Mouse (Mus musculus) testis, adult 2 months (tissue): Measurements from ENCODE around the gene Hmmr. TPM values are rescaled to one million over a fixed set of nuclear protein-coding genes. Genes with fewer than 3 reads are reported as not detected.
A peak's percentile ranks its signal among the peaks of the same experiment; 100 is the strongest.
"Not testable (repeated sequence)": the region's sequence is repeated elsewhere in the genome, so short reads cannot be mapped to it uniquely, and the experiment has no call there.

ENCODE experiments used
- H3K27ac ChIP-seq: fragments of 200-500 bp; 2 replicates; pipeline ENCODE4 v1.5.1; 2012; ENCODE audit warnings: low read depth, low read length; ENCODE audit not compliant: control insufficient read depth, insufficient read depth
- H3K27me3 ChIP-seq: fragments of 200-500 bp; 2 replicates; pipeline ENCODE4 v1.6.1; 2012; ENCODE audit warnings: mild to moderate bottlenecking, low read length, moderate library complexity; ENCODE audit not compliant: control insufficient read depth, insufficient read depth
- H3K36me3 ChIP-seq: fragments of 200-500 bp; 2 replicates; pipeline ENCODE4 v1.6.1; 2012; ENCODE audit warnings: mild to moderate bottlenecking, low read length; ENCODE audit not compliant: control insufficient read depth, insufficient read depth
- H3K4me1 ChIP-seq: fragments of 200-500 bp; 2 replicates; pipeline ENCODE4 v1.6.1; 2012; ENCODE audit warnings: low read length; ENCODE audit not compliant: control insufficient read depth, insufficient read depth
- H3K4me3 ChIP-seq: fragments of 200-500 bp; 2 replicates; pipeline ENCODE4 v1.5.1; 2012; ENCODE audit warnings: low read depth, mild to moderate bottlenecking, low read length, moderate library complexity, mixed read lengths; ENCODE audit not compliant: control insufficient read depth
- CTCF ChIP-seq: fragments of 200-500 bp; IDR thresholded peaks from 2 replicates; pipeline ENCODE4 v1.5.1; 2012; ENCODE audit warnings: low read depth, mild to moderate bottlenecking, inconsistent platforms, low read length, moderate library complexity; ENCODE audit not compliant: control insufficient read depth, insufficient read depth, insufficient replicate concordance
- POLR2A ChIP-seq: fragments of 200-500 bp; IDR thresholded peaks from 2 replicates; pipeline ENCODE4 v1.6.1; 2012; ENCODE audit warnings: low read depth, mild to moderate bottlenecking, inconsistent platforms, low read length, moderate library complexity; ENCODE audit not compliant: control insufficient read depth
- polyA plus RNA-seq: library from polyadenylated mRNA; depleted of rRNA; stranded (reverse); fragments of >200 nt; gene quantifications from 2 replicates; pipeline ENCODE4 v1.2.3, GENCODE M21; 2012

Gene Hmmr
- polyA plus RNA-seq, 1 experiment = 6.8 TPM

- Histone ChIP-seq H3K27me3 (no peaks in the 10 kb centered on the region), H3K4me1 (peaks cover 4% of the 10 kb centered on the region), H3K36me3 (no peaks in the 10 kb centered on the region), H3K27ac (no peak overlapping the region), H3K4me3 (no peak overlapping the region)
- TF ChIP-seq CTCF = no peak
- no peak for TF ChIP-seq POLR2A
Measured at GRCm38 (mm10) chr11:40737369-40737768, 4.1 kb upstream of the Hmmr start.

- H3K36me3 ChIP-seq = no peaks in the 10 kb centered on the region
- peak overlapping the region; percentile 83 for H3K27ac ChIP-seq
Measured at GRCm38 (mm10) chr11:40734251-40734752, 1.1 kb upstream of the Hmmr start.

GRCm38 (mm10) chr11:40732997-40733338 lies 254 bp downstream of the Hmmr start:
- Histone ChIP-seq H3K4me3 (peak overlapping the region; percentile 98), H3K36me3 (no peaks in the 10 kb centered on the region), H3K4me1 (peaks cover 4% of the 10 kb centered on the region), H3K27ac (peak overlapping the region; percentile 82), H3K27me3 (no peaks in the 10 kb centered on the region)
- TF ChIP-seq CTCF (no peak), POLR2A (no peak)

More at GRCm38 (mm10) chr11:40734251-40734752, 1.1 kb upstream of the Hmmr start:
- Histone ChIP-seq H3K4me3 (peak overlapping the region; percentile 98), H3K27me3 (no peaks in the 10 kb centered on the region), H3K4me1 (peaks cover 4% of the 10 kb centered on the region)
- TF ChIP-seq CTCF (no peak), POLR2A (no peak)

GRCm38 (mm10) chr11:40718324-40718723 lies 14.9 kb downstream of the Hmmr start:
- TF ChIP-seq POLR2A (no peak), CTCF (no peak)
- no peaks in the 10 kb centered on the region; the same call in none of the 2 replicates for H3K36me3 ChIP-seq
- H3K4me3 ChIP-seq = no peak overlapping the region
- no peak overlapping the region for H3K27ac ChIP-seq
- H3K4me1 ChIP-seq = no peaks in the 10 kb centered on the region
- H3K27me3 ChIP-seq = no peaks in the 10 kb centered on the region

- Histone ChIP-seq H3K27me3 (no peaks in the 10 kb centered on the region), H3K4me1 (no peaks in the 10 kb centered on the region), H3K4me3 (no peak overlapping the region), H3K27ac (no peak overlapping the region), H3K36me3 (0 out of 2 replicates have a peak, but pooled peaks cover 1% of the 10 kb centered on the region)
- TF ChIP-seq POLR2A (no peak), CTCF (no peak)
Measured at GRCm38 (mm10) chr11:40715524-40715923, 17.7 kb downstream of the Hmmr start.

- no peak overlapping the region for H3K4me3 ChIP-seq
- TF ChIP-seq POLR2A (no peak), CTCF (no peak)
- H3K36me3 ChIP-seq = 0 out of 2 replicates have a peak, but pooled peaks cover 1% of the 10 kb centered on the region
- H3K27me3 ChIP-seq = no peaks in the 10 kb centered on the region
- no peak overlapping the region for H3K27ac ChIP-seq
- no peaks in the 10 kb centered on the region for H3K4me1 ChIP-seq
Measured at GRCm38 (mm10) chr11:40713858-40714257, 19.4 kb downstream of the Hmmr start.

- H3K4me1 ChIP-seq, H3K27me3 ChIP-seq, H3K36me3 ChIP-seq, H3K27ac ChIP-seq, H3K4me3 ChIP-seq: not testable (repeated sequence)
Measured at GRCm38 (mm10) chr11:40709899-40710298, 23.3 kb downstream of the Hmmr start.

- Histone ChIP-seq H3K4me3 (peak within 1 kb of the TSS; percentile 93), H3K27ac (peak within 1 kb of the TSS; percentile 90), H3K27me3 (no peaks in the 10 kb centered on the region), H3K36me3 (no peaks in the 10 kb centered on the region), H3K4me1 (peaks cover 15% of the 10 kb centered on the region)
- TF ChIP-seq POLR2A (no peak), CTCF (no peak)
Measured at GRCm38 (mm10) chr11:40695103-40695502, 38.1 kb downstream of the Hmmr start, which contains the start of gene Mat2b. Gene Mat2b (minus strand): TSS chr11:40695203.
